Mouse (Mus musculus) lung, postnatal 0 days (tissue): ENCODE results near the gene Arhgap15. TPM values are rescaled to one million over a fixed set of nuclear protein-coding genes. Genes with fewer than 3 reads are reported as not detected.

ENCODE experiments used
- ATAC-seq: fragments of 200-750 bp; cut with Nextera tagmentation; 2 replicates; pipeline ENCODE4 v1.8.0; 2017; ENCODE audit warnings: moderate library complexity
- DNase-seq: peaks from one replicate; pipeline ENCODE4 v3.0.0-alpha.2; 2016; ENCODE audit warnings: low spot score
- H3K27ac ChIP-seq: fragments of 300-500 bp; sonication (generic); 2 replicates; pipeline ENCODE4 v1.5.1; 2014; ENCODE audit warnings: antibody characterized with exemption, mild to moderate bottlenecking, low read length, mixed read lengths
- H3K27me3 ChIP-seq: fragments of 300-500 bp; sonication (generic); replicated peaks from 2 replicates; pipeline ENCODE4 v1.6.1; 2014; ENCODE audit warnings: low read length, mixed read lengths; ENCODE audit not compliant: insufficient read depth
- H3K36me3 ChIP-seq: fragments of 300-500 bp; sonication (generic); 2 replicates; pipeline ENCODE4 v1.6.1; 2014; ENCODE audit warnings: low read length, mixed read lengths; ENCODE audit not compliant: insufficient read depth
- H3K4me1 ChIP-seq: fragments of 300-500 bp; sonication (generic); 2 replicates; pipeline ENCODE4 v1.6.1; 2014; ENCODE audit warnings: antibody characterized with exemption, low read depth, low read length, mixed read lengths; ENCODE audit not compliant: insufficient read depth
- H3K4me2 ChIP-seq: fragments of 300-500 bp; sonication (generic); replicated peaks from 2 replicates; pipeline ENCODE4 v1.6.1; 2014; ENCODE audit warnings: low read depth, mild to moderate bottlenecking, low read length, moderate library complexity, mixed read lengths
- H3K4me3 ChIP-seq: fragments of 300-500 bp; sonication (generic); 2 replicates; pipeline ENCODE4 v1.5.1; 2014; ENCODE audit warnings: low read depth, low read length
- H3K9ac ChIP-seq: fragments of 300-500 bp; sonication (generic); replicated peaks from 2 replicates; pipeline ENCODE4 v1.6.1; 2014; ENCODE audit warnings: low read depth, mild to moderate bottlenecking
- H3K9me3 ChIP-seq: fragments of 300-500 bp; sonication (generic); 2 replicates; pipeline ENCODE4 v1.6.1; 2016; ENCODE audit warnings: low read length, mixed read lengths
- CTCF ChIP-seq: IDR thresholded peaks from 2 replicates; pipeline ENCODE4 v1.5.1; 2016; ENCODE audit warnings: antibody characterized with exemption, mild to moderate bottlenecking
- EP300 ChIP-seq: IDR thresholded peaks from 2 replicates; pipeline ENCODE4 v1.6.1; 2016; ENCODE audit warnings: antibody characterized with exemption, mild to moderate bottlenecking, control low read depth
- WGBS: fragments of 180-500 bp; shearing (Covaris S2); extraction: QIAGEN DNeasy Blood & Tissue Kit; methylation state at CpG from one replicate; pipeline ENCODE4 v1.1.7; 2014; 5-methylcytosine and 5-hydroxymethylcytosine counted together
- polyA plus RNA-seq: library from polyadenylated mRNA; unstranded; fragments of >200 nt; fragmentation: Nextera tagmentation; extraction: Ambion mirVana; gene quantifications from 2 replicates; pipeline ENCODE4 v1.2.1, GENCODE M21; 2015

The Arhgap15 gene
- polyA plus RNA-seq, 1 experiment from 2014 or later, result 1.5 TPM

DNA sequence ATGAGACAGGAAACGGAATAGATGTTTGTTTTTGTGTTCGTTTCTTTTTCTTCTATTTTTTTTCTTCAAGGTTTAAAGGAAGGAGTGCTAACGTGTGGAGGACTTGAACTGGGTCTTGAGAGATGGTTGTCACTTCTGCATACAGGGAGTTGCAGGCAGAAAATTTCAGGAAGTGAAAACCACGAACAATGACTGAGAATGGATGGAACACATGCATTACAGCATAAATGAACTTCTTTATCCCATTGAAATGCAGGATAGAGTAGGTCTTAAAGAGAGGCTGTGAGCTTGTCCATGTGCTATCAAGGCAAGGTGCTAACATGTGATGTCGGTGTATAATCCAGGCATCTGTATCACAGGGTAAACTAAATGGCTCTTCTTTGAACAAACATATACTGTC is 114.1 kb downstream of the Arhgap15 start:
- ATAC-seq (no peak), DNase-seq (peak; percentile 7)
- no peak for TF ChIP-seq CTCF
- no peak for TF ChIP-seq EP300
- Histone ChIP-seq H3K4me3 (no peak overlapping the region), H3K9ac (no peak overlapping the region), H3K4me1 (no peaks in the 10 kb centered on the region), H3K36me3 (no peaks in the 10 kb centered on the region), H3K9me3 (no peaks in the 10 kb centered on the region), H3K4me2 (no peak overlapping the region), H3K27me3 (no peaks in the 10 kb centered on the region), H3K27ac (no peak overlapping the region)
- 60% methylated on average over 5 of the region's 5 CpGs for WGBS

- no peaks in the 10 kb centered on the region for H3K9me3 ChIP-seq
- H3K36me3 ChIP-seq, result no peaks in the 10 kb centered on the region
- H3K4me2 ChIP-seq, result no peak overlapping the region
- H3K4me3 ChIP-seq, result no peak overlapping the region
- peak; percentile 60 for ATAC-seq
- H3K4me1 ChIP-seq, result no peaks in the 10 kb centered on the region
- 17% methylated on average over 7 of the region's 7 CpGs for WGBS
- H3K9ac ChIP-seq, result no peak overlapping the region
- H3K27me3 ChIP-seq, result no peaks in the 10 kb centered on the region
- TF ChIP-seq EP300 (no peak), CTCF (peak; percentile 86)
- DNase-seq, result peak; percentile 90
- no peak overlapping the region for H3K27ac ChIP-seq
Measured at GRCm38 (mm10) chr2:43902403-43902973, 153.9 kb downstream of the Arhgap15 start.

DNA sequence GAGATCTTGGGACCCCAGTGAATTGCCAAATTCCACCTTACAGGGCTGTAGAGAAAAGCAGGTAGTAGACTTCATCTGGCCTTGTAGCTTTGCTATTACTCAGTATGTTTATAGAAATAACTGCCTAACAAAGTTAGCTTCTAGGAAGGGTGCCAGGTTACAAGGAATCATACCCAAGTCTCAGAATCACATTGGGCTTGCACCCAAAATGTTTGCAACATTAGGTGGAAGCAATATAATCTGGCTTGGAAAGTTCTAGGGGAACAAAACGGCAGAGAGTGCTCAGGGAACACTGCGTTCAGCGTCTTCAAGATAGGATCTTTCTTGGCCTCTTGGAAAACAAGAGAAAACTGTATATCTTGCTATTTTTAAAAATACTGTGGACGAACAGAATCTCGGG is 158.9 kb downstream of the Arhgap15 start:
- DNase-seq (peak; percentile 42), ATAC-seq (no peak)
- Histone ChIP-seq H3K36me3 (no peaks in the 10 kb centered on the region), H3K9me3 (no peaks in the 10 kb centered on the region), H3K9ac (no peak overlapping the region), H3K27ac (no peak overlapping the region; the same call in 1 of the 2 replicates), H3K4me2 (no peak overlapping the region), H3K4me3 (no peak overlapping the region), H3K27me3 (no peaks in the 10 kb centered on the region), H3K4me1 (no peaks in the 10 kb centered on the region)
- TF ChIP-seq CTCF (no peak), EP300 (0 out of 2 replicates have a peak, but pooled peaks have one; percentile 22)
- 58% methylated on average over 5 of the region's 5 CpGs for WGBS

DNA sequence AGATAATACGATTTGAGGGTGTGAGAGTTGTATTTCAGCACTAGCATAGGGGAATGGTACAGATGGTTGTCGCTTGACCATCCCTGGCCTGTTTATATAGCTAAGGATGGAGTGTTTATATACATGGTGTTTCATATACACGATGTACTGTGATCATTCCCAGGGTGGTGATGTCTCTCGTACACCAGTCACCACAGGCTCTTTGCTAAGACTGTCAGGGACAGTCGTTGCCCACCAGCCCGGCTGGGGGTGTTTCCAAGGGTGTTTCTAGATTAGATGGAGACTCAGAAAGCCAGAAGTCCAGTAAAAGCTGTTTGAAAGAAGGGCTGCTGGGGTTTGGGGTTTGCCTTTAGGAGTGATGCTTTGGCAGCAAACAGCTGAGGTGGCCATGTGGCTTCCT is 165.5 kb downstream of the Arhgap15 start:
- H3K4me2 ChIP-seq, result no peak overlapping the region
- H3K27ac ChIP-seq, result no peak overlapping the region
- DNase-seq, result no peak
- ATAC-seq, result 0 out of 2 replicates have a peak, but pooled peaks have one; percentile 21
- no peaks in the 10 kb centered on the region for H3K9me3 ChIP-seq
- H3K9ac ChIP-seq, result no peak overlapping the region
- no peaks in the 10 kb centered on the region for H3K4me1 ChIP-seq
- H3K27me3 ChIP-seq, result no peaks in the 10 kb centered on the region
- no peak overlapping the region for H3K4me3 ChIP-seq
- 59% methylated on average over 6 of the region's 6 CpGs for WGBS
- TF ChIP-seq CTCF, result no peak
- no peaks in the 10 kb centered on the region for H3K36me3 ChIP-seq

DNA sequence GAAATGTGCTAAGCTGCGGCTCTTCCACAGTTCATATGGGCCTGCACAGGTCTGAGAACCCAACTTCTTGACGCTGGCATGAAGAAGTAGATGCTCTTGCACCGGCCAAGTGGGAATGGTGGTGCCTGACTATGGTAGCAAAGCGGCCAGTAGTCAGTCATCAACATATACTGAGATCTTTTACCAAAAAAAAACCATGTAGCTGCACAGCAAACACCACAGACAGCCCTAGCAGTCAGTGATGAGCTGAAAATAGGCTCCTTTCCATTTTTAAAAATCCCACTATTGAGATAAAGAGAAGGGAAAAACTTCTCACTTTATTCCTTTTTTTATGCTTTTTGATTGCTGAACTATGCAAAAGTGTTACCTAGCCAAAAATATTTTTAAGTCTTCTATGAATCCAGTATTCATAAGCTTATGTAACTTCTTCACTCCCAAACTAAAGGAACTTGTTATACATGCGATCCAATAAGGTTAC is 175.3 kb downstream of the Arhgap15 start:
- 88% methylated on average over 5 of the region's 5 CpGs for WGBS
- Histone ChIP-seq H3K36me3 (no peaks in the 10 kb centered on the region), H3K9ac (no peak overlapping the region), H3K4me3 (no peak overlapping the region), H3K9me3 (no peaks in the 10 kb centered on the region), H3K4me2 (no peak overlapping the region), H3K27ac (no peak overlapping the region), H3K4me1 (no peaks in the 10 kb centered on the region), H3K27me3 (no peaks in the 10 kb centered on the region)
- DNase-seq (no peak), ATAC-seq (no peak)
- TF ChIP-seq CTCF (no peak), EP300 (no peak)

- no peaks in the 10 kb centered on the region for H3K4me1 ChIP-seq
- H3K9me3 ChIP-seq, result no peaks in the 10 kb centered on the region
- no peak overlapping the region for H3K27ac ChIP-seq
- no peak for TF ChIP-seq EP300
- TF ChIP-seq CTCF, result no peak
- no peak for DNase-seq
- H3K27me3 ChIP-seq, result no peaks in the 10 kb centered on the region
- H3K4me3 ChIP-seq, result no peak overlapping the region
- 75% methylated on average over 3 of the region's 3 CpGs for WGBS
- no peak overlapping the region for H3K4me2 ChIP-seq
- ATAC-seq, result no peak
- H3K9ac ChIP-seq, result no peak overlapping the region
- no peaks in the 10 kb centered on the region for H3K36me3 ChIP-seq
Measured at GRCm38 (mm10) chr2:43931687-43932086, 183.1 kb downstream of the Arhgap15 start.

- no peak for ATAC-seq
- Histone ChIP-seq H3K4me2 (no peak overlapping the region), H3K9me3 (no peaks in the 10 kb centered on the region), H3K4me3 (no peak overlapping the region), H3K36me3 (no peaks in the 10 kb centered on the region), H3K9ac (no peak overlapping the region), H3K27me3 (no peaks in the 10 kb centered on the region), H3K27ac (no peak overlapping the region), H3K4me1 (no peaks in the 10 kb centered on the region)
- no peak for TF ChIP-seq EP300
- TF ChIP-seq CTCF, result no peak
- no peak for DNase-seq
- WGBS, result 75% methylated on average over 5 of the region's 5 CpGs
Measured at GRCm38 (mm10) chr2:43939196-43939595, 190.6 kb downstream of the Arhgap15 start.
